Mouse (Mus musculus): ENCODE results near the gene Olfr871. TPM values are rescaled to one million over a fixed set of nuclear protein-coding genes. Genes with fewer than 3 reads are reported as not detected.
"Not testable (repeated sequence)": the region's sequence is repeated elsewhere in the genome, so short reads cannot be mapped to it uniquely, and the experiment has no call there.

Gene Olfr871
- polyA plus RNA-seq (2012; rRNA removed): not detected in 2 replicates

DNA sequence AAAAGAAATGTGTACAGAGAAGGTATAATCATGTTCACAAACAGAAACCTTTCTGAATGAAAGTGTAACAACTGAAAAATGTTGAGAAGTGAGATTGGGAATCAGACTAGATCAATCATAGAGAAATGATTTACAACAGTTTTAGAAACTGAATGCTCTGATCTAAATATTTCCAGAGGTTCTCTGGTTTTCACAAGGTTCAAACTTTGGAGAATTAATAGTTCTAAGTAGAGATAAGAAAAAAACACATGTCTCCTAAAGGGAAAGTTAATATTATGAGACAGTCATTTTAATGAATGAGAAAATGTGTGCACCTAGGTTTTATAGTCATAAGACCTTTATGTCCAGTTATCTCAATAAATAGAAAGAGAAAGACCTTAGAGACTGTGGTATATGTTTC, at the start of gene Olfr871:
Olfr871 (plus strand) TSS at position 301 of the 400 bp plus-strand sequence.
- TF ChIP-seq POLR2A (IDR thresholded peaks at IDR 0.05; ENCODE audit: borderline replicate concordance, extremely low read depth, insufficient read depth, insufficient read length, poor library complexity, severe bottlenecking) (no peak), CTCF (IDR thresholded peaks at IDR 0.05; ENCODE audit: borderline replicate concordance, extremely low read depth, insufficient read depth, insufficient read length) (no peak)
- DNase-seq (ENCODE audit: low read depth): no peak

DNA sequence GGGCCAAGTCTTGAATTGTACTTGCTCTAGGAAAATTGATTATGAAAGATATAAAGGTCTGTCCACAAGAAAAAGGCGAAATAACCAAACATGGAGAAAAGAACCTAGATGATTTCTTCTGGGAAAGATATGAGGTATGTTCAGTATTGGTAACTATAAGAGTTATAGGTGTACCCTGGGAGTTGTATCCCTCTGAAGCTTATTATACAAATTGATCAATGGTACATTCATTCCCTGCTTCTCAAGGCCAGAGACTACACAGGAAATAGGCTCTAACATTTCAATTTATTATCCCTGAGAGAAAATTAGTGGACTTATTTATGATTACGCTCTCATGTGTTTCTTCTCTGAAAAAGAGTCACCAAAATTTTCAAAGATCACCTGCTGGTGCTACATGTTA, 38.0 kb upstream of the Olfr871 start, which contains the start of gene Olfr870:
Olfr870 (minus strand) TSS at position 101 of the 400 bp plus-strand sequence.
- TF ChIP-seq CTCF (IDR thresholded peaks at IDR 0.05; ENCODE audit: borderline replicate concordance, extremely low read depth, insufficient read depth, insufficient read length): no peak
- no peak for TF ChIP-seq POLR2A (IDR thresholded peaks at IDR 0.05; ENCODE audit: borderline replicate concordance, extremely low read depth, insufficient read depth, insufficient read length, poor library complexity, severe bottlenecking)
- no peak for DNase-seq (ENCODE audit: low read depth)

DNA sequence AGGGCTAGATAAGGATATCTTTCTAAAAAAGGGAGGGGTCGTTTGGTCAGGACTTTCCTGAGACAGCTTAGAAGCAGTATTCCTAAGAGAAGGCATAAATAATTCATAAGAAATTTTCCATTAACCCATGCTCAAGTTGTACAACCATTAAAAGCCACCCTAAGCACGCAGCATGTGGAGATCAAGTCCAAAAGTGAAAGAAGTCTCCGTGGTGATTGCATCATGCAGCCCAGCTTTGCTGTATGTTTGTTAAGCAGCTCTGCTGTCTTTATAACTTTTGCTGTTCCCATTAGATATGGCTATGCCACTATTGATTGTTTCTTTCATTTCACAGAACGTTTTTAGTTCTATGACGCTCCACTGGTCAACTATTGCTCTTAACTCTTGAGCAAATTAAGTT, 32.5 kb upstream of the Olfr871 start:
- DNase-seq (ENCODE audit: low read depth): no peak
- TF ChIP-seq CTCF (IDR thresholded peaks at IDR 0.05; ENCODE audit: borderline replicate concordance, extremely low read depth, insufficient read depth, insufficient read length) (no peak), POLR2A (IDR thresholded peaks at IDR 0.05; ENCODE audit: borderline replicate concordance, extremely low read depth, insufficient read depth, insufficient read length, poor library complexity, severe bottlenecking) (no peak)

- no peak for DNase-seq (ENCODE audit: low read depth)
- TF ChIP-seq CTCF (IDR thresholded peaks at IDR 0.05; ENCODE audit: borderline replicate concordance, extremely low read depth, insufficient read depth, insufficient read length) (no peak), POLR2A (IDR thresholded peaks at IDR 0.05; ENCODE audit: borderline replicate concordance, extremely low read depth, insufficient read depth, insufficient read length, poor library complexity, severe bottlenecking) (no peak)
These were observed 9.9 kb upstream of the Olfr871 start for GRCm38 (mm10) chr9:20202131-20202530.

GRCm38 (mm10) chr9:20203413-20203984, 8.5 kb upstream of the Olfr871 start:
- not testable (repeated sequence) for DNase-seq (ENCODE audit: low read depth)

DNA sequence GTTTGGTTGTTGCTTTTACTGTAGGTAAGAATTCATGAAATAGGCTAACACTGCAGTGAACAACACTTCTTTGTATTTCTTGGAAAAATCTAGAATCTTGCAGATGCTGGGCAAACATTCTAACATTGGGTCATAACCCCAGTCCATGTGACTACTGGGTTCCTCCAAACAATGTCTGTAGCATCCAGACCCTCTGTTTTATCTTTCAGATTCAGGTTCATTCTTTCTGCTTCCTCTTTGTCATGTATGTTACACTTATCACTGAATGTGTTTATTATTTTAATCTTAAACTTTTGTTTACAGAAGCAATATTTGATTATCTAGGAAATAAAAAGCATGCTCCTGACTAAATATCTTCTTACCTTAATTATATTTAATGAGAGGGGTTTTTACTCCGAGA, 1.2 kb upstream of the Olfr871 start:
- DNase-seq (ENCODE audit: low read depth): no peak
- no peak for TF ChIP-seq POLR2A (IDR thresholded peaks at IDR 0.05; ENCODE audit: borderline replicate concordance, extremely low read depth, insufficient read depth, insufficient read length, poor library complexity, severe bottlenecking)
- no peak for TF ChIP-seq CTCF (IDR thresholded peaks at IDR 0.05; ENCODE audit: borderline replicate concordance, extremely low read depth, insufficient read depth, insufficient read length)

GRCm38 (mm10) chr9:20211477-20211876, 530 bp upstream of the Olfr871 start:
- TF ChIP-seq POLR2A (IDR thresholded peaks at IDR 0.05; ENCODE audit: borderline replicate concordance, extremely low read depth, insufficient read depth, insufficient read length, poor library complexity, severe bottlenecking): no peak
- TF ChIP-seq CTCF (IDR thresholded peaks at IDR 0.05; ENCODE audit: borderline replicate concordance, extremely low read depth, insufficient read depth, insufficient read length): no peak

DNA sequence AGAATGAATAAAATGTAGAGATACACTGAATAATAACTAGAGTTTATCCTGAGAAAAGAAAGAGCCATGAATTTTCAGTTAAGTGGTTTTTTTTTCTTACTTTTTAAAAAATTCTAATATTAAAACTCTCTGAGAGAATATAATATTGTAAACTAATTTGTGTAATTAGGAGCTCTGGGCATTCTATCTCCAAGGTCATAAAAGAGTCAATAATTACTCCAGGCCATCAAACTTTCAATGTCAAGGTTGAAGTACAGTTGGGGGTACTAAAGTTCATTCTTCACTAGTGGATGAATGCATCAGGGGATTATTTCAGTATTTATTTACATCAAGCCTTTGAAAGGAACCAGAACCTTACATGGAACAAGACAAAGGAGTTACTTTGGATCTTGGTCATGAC, 24.8 kb downstream of the Olfr871 start, which contains the start of gene Olfr872:
Olfr872 (plus strand) TSS at position 301 of the 400 bp plus-strand sequence.
- DNase-seq (ENCODE audit: low read depth): no peak
- TF ChIP-seq CTCF (IDR thresholded peaks at IDR 0.05; ENCODE audit: borderline replicate concordance, extremely low read depth, insufficient read depth, insufficient read length) (no peak), POLR2A (IDR thresholded peaks at IDR 0.05; ENCODE audit: borderline replicate concordance, extremely low read depth, insufficient read depth, insufficient read length, poor library complexity, severe bottlenecking) (no peak)

More at GRCm38 (mm10) chr9:20211477-20211876, 530 bp upstream of the Olfr871 start:
- DNase-seq (ENCODE audit: low read depth): no peak

DNA sequence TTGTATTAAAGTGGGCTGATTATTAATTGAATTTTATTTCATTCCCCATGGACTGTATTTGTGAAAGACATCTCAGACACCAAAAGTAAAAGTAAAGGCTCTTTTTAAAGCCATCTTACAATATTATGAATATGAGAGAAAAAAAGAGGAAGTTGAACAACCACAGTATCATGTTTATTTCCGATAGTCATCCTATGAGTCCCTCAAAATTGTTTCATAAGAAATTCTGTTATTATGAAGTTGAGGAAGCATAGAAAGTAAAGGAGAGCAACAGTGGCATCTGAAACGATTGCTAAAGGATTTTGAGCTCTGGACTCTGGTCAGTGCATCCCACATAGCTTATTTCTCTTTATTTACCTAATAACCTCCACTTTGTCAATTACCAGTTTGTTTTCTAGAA, 25.4 kb downstream of the Olfr871 start:
- DNase-seq (ENCODE audit: low read depth): no peak
- TF ChIP-seq POLR2A (IDR thresholded peaks at IDR 0.05; ENCODE audit: borderline replicate concordance, extremely low read depth, insufficient read depth, insufficient read length, poor library complexity, severe bottlenecking) (no peak), CTCF (IDR thresholded peaks at IDR 0.05; ENCODE audit: borderline replicate concordance, extremely low read depth, insufficient read depth, insufficient read length) (no peak)

Other genes with a start within 250 kb of the Olfr871 start
- gene Olfr866, start 184.2 kb upstream of the Olfr871 start, polyA plus RNA-seq (2012; rRNA removed): not detected in 2 replicates
- gene Olfr867, start 154.6 kb upstream of the Olfr871 start, polyA plus RNA-seq (2012; rRNA removed): not detected in 2 replicates
- gene Olfr868, start 113.6 kb upstream of the Olfr871 start, polyA plus RNA-seq (2012; rRNA removed): not detected in 2 replicates
- not detected in 2 replicates for gene Olfr869, start 83.2 kb upstream of the Olfr871 start, polyA plus RNA-seq (2012; rRNA removed)
- not detected in 2 replicates for gene Olfr870, start 38.1 kb upstream of the Olfr871 start, polyA plus RNA-seq (2012; rRNA removed)
- gene Olfr872, start 24.9 kb downstream of the Olfr871 start, polyA plus RNA-seq (2012; rRNA removed): not detected in 2 replicates
- not detected in 2 replicates for gene Olfr39, start 70.1 kb downstream of the Olfr871 start, polyA plus RNA-seq (2012; rRNA removed)
- not detected in 2 replicates for gene Olfr873, start 86.3 kb downstream of the Olfr871 start, polyA plus RNA-seq (2012; rRNA removed)
- 0.10 and 0.25 TPM in 2 replicates for gene Olfr18, start 123.9 kb downstream of the Olfr871 start, polyA plus RNA-seq (2012; rRNA removed)
- gene Zfp560, start 173.0 kb downstream of the Olfr871 start, polyA plus RNA-seq (2012; rRNA removed): 21.5 and 28.2 TPM in 2 replicates
- 16.3 and 17.9 TPM in 2 replicates for gene Zfp26, start 248.0 kb downstream of the Olfr871 start, polyA plus RNA-seq (2012; rRNA removed)

Data from brain, embryonic 14.5 days (tissue).